Mouse (Mus musculus) lung, embryonic 15.5 days (tissue): Measurements from ENCODE around the gene Atp5d. TPM values are rescaled to one million over a fixed set of nuclear protein-coding genes. Genes with fewer than 3 reads are reported as not detected.
"Not testable (repeated sequence)": the region's sequence is repeated elsewhere in the genome, so short reads cannot be mapped to it uniquely, and the experiment has no call there.

Experiments
- ATAC-seq: fragments of 200-750 bp; cut with Nextera tagmentation; 2 replicates; pipeline ENCODE4 v1.8.0; 2017; ENCODE audit warnings: moderate number of reproducible peaks, borderline replicate concordance; ENCODE audit not compliant: low FRiP score, low TSS enrichment; ENCODE audit errors: extremely low read depth
- H3K27ac ChIP-seq: fragments of 300-500 bp; sonication (generic); 2 replicates; pipeline ENCODE4 v1.5.1; 2015; ENCODE audit warnings: moderate library complexity, mild to moderate bottlenecking, inconsistent platforms
- H3K27me3 ChIP-seq: fragments of 300-500 bp; sonication (generic); 2 replicates; pipeline ENCODE4 v1.6.1; 2015; ENCODE audit warnings: inconsistent platforms
- H3K36me3 ChIP-seq: fragments of 300-500 bp; sonication (generic); 2 replicates; pipeline ENCODE4 v1.6.1; 2015; ENCODE audit warnings: inconsistent platforms
- H3K4me1 ChIP-seq: fragments of 300-500 bp; sonication (generic); 2 replicates; pipeline ENCODE4 v1.6.1; 2015; ENCODE audit warnings: inconsistent platforms
- H3K4me2 ChIP-seq: fragments of 300-500 bp; sonication (generic); 2 replicates; pipeline ENCODE4 v1.6.1; 2015; ENCODE audit warnings: inconsistent platforms, mild to moderate bottlenecking, moderate library complexity
- H3K4me3 ChIP-seq: fragments of 300-500 bp; sonication (generic); 2 replicates; pipeline ENCODE4 v1.5.1; 2015; ENCODE audit warnings: mild to moderate bottlenecking, inconsistent platforms
- H3K9ac ChIP-seq: fragments of 300-500 bp; sonication (generic); 2 replicates; pipeline ENCODE4 v1.6.1; 2015; ENCODE audit warnings: inconsistent platforms
- H3K9me3 ChIP-seq: fragments of 300-500 bp; sonication (generic); 2 replicates; pipeline ENCODE4 v1.6.1; 2016; ENCODE audit warnings: inconsistent platforms
- WGBS: fragments of 180-500 bp; shearing (Covaris S2); methylation state at CpG from one replicate; pipeline ENCODE4 v1.1.7; 2015; 5-methylcytosine and 5-hydroxymethylcytosine counted together
- polyA plus RNA-seq: library from polyadenylated mRNA; unstranded; fragments of >200 nt; fragmentation: Nextera tagmentation; extraction: Ambion mirVana; gene quantifications from 2 replicates; pipeline ENCODE4 v1.2.1, GENCODE M21; 2015

The Atp5d gene
- polyA plus RNA-seq, 1 experiment from 2014 or later, result 541 TPM

DNA sequence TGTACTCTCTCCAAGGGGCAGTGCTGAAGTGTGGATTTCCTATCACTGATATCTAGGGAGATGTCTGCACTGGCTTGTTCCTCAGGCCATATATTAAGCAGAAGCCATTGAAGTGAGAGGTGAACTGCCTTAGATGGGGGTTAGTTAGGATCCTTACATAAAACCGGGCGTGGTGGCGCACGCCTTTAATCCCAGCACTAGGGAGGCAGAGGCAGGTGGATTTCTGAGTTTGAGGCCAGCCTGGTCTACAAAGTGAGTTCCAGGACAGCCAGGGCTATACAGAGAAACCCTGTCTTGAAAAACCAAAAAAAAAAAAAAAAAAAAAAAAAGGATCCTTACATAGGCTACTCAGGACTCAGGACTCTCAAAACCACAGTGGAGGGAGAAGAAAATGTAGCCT, 27.7 kb downstream of the Atp5d start:
- peak overlapping the region; percentile 8; the same call in 1 of the 2 replicates for H3K9ac ChIP-seq
- H3K27ac ChIP-seq, result peak overlapping the region; percentile 18

DNA sequence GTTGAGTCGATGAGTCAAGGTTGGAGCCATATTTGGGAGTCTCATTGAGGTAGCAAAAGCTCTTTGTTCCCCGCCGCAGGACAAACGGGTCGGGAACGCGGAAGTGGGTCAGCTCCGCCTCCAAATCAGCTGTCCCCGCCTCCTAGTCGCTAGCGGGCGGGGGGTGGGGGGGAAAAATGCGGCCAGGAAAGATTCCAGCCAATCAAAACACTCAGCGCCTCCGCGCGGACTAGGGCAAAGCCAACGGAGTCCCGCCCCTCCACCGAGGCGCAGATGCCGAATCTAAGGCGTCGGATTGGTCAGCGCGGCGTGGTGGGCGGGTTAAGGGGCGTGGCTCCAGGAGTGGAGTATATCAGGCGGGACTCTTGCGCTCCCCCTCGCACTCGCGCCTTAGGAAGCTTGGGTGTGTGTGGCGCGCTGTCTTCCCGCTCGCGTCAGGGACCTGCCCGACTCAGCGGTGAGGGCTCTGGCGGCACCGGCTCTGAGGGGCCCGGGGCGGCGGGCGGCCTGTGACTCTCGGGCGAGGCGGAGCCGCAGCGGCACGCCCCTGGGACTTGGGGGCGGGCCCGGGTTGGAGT, 29.1 kb downstream of the Atp5d start:
- Histone ChIP-seq H3K4me3 (peak overlapping the region; percentile 84), H3K9me3 (no peaks in the 10 kb centered on the region), H3K36me3 (peaks cover 26% of the 10 kb centered on the region), H3K9ac (peak overlapping the region; percentile 99), H3K27ac (peak overlapping the region; percentile 100), H3K4me1 (peaks cover 68% of the 10 kb centered on the region), H3K27me3 (no peaks in the 10 kb centered on the region), H3K4me2 (peak overlapping the region; percentile 62)
- peak; percentile 92 for ATAC-seq
- WGBS, result under 1% methylated on average over 42 of the region's 55 CpGs

More for the DNA sequence above, 27.7 kb downstream of the Atp5d start:
- peak overlapping the region; percentile 92; the same call in 1 of the 2 replicates for H3K4me2 ChIP-seq
- H3K27me3 ChIP-seq, H3K4me3 ChIP-seq, H3K9me3 ChIP-seq, ATAC-seq: not testable (repeated sequence)
- 85% methylated on average over 4 of the region's 4 CpGs for WGBS
- H3K36me3 ChIP-seq, result peaks cover 15% of the 10 kb centered on the region
- H3K4me1 ChIP-seq, result peaks cover 71% of the 10 kb centered on the region

DNA sequence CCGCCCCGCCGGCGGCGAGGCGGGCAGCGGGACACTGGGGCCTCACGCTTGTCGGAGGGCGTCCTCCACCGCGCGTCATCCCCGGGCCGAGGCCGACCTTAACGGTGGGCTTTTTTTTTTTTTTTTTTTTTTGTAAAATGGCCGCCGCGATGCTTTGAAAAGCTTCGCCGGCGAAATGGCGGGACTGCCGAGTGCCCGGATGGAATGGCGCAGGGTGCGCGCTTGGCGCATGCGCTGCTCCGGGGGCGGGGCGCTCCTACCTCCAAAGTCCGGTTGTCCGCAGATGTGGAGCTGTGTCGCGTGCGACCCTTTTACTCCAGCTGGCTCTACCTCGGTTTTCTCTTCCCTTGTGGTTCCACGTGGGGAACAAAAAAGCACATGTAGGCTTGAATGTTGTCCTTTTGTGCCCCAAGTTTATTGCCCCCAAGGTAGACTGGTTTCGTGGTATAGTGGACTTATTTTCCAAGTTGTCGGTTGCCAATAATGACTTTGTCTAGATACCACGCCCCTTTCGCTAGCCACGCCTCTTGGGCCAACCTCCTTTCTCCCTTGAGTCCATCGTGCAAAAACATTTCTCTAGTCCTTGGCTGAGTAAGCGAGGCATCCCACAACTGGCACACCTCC, 29.7 kb downstream of the Atp5d start:
- H3K4me2 ChIP-seq, result peak overlapping the region; percentile 62
- no peaks in the 10 kb centered on the region for H3K27me3 ChIP-seq
- peak overlapping the region; percentile 100 for H3K27ac ChIP-seq
- H3K9me3 ChIP-seq, result no peaks in the 10 kb centered on the region
- peaks cover 64% of the 10 kb centered on the region for H3K4me1 ChIP-seq
- peaks cover 26% of the 10 kb centered on the region for H3K36me3 ChIP-seq
- H3K4me3 ChIP-seq, result peak overlapping the region; percentile 84
- H3K9ac ChIP-seq, result peak overlapping the region; percentile 99
- peak; percentile 44 for ATAC-seq
- under 1% methylated on average over 47 of the region's 48 CpGs for WGBS

DNA sequence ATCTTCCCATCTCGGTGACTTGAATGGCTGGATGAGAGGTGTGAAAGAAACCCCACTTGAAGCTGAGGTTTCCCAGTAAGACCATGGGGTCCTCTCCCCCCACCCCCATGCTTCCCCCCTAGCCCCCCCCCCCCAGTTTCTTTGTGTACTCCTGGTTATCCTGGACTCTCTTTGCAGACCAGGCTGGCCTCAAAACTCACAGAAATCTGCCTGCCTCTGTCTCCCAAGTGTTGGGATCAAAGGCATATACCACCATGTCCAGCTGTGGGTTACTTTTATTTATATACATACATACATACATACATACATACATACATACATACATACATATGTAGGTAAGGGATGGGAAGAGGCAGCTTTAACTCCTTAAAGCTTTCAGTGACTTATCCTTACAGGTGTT, 30.6 kb downstream of the Atp5d start:
- Histone ChIP-seq H3K4me3 (peak overlapping the region; percentile 84), H3K4me2 (peak overlapping the region; percentile 62), H3K9me3 (no peaks in the 10 kb centered on the region), H3K4me1 (peaks cover 60% of the 10 kb centered on the region), H3K36me3 (peaks cover 26% of the 10 kb centered on the region), H3K9ac (peak overlapping the region; percentile 99), H3K27ac (0 out of 2 replicates have a peak overlapping the region, but pooled peaks have one; percentile 100), H3K27me3 (no peaks in the 10 kb centered on the region)
- no peak for ATAC-seq
- WGBS, result 36% methylated on average over 1 of the region's 1 CpGs

DNA sequence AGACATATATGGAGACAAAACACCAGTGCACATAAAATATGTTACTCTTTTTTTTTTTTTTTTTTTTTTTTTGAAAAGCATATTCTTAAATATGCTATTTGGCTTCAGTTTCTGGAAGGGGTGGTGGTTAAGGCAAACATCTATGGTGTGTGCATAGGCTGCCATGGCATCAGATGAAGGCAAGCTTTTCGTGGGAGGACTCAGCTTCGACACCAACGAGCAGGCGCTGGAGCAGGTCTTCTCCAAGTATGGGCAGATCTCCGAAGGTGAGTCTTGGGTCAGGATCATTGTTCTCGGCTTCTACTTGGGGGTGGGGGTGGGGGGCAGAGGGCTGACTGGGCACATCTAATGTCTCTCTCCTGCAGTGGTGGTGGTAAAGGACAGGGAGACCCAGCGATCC, 31.2 kb downstream of the Atp5d start:
- Histone ChIP-seq H3K27ac (no peak overlapping the region), H3K9ac (no peak overlapping the region), H3K4me1 (peaks cover 54% of the 10 kb centered on the region), H3K4me3 (no peak overlapping the region), H3K27me3 (no peaks in the 10 kb centered on the region), H3K36me3 (peaks cover 26% of the 10 kb centered on the region), H3K9me3 (no peaks in the 10 kb centered on the region), H3K4me2 (peak overlapping the region; percentile 62; the same call in 1 of the 2 replicates)
- WGBS, result 87% methylated on average over 7 of the region's 7 CpGs
- ATAC-seq, result no peak

DNA sequence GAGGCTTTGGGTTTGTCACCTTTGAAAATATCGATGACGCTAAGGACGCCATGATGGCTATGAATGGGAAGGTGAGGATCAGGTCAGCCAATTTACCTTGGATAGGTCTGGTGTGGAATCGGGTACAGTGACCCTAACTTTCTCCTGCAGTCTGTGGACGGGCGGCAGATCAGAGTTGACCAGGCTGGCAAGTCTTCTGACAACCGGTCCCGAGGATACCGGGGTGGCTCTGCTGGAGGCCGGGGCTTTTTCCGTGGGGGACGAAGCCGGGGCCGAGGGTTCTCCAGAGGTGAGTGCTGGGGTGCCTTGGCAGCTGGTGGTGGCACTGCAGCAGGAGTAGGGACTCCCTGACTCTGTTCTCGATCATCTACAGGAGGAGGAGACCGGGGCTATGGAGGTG, 31.6 kb downstream of the Atp5d start:
- peaks cover 52% of the 10 kb centered on the region for H3K4me1 ChIP-seq
- no peak overlapping the region for H3K4me2 ChIP-seq
- no peaks in the 10 kb centered on the region for H3K27me3 ChIP-seq
- WGBS, result 94% methylated on average over 16 of the region's 16 CpGs
- no peaks in the 10 kb centered on the region for H3K9me3 ChIP-seq
- H3K9ac ChIP-seq, result no peak overlapping the region
- no peak overlapping the region for H3K27ac ChIP-seq
- H3K36me3 ChIP-seq, result peaks cover 26% of the 10 kb centered on the region
- no peak overlapping the region for H3K4me3 ChIP-seq
- ATAC-seq, result no peak

DNA sequence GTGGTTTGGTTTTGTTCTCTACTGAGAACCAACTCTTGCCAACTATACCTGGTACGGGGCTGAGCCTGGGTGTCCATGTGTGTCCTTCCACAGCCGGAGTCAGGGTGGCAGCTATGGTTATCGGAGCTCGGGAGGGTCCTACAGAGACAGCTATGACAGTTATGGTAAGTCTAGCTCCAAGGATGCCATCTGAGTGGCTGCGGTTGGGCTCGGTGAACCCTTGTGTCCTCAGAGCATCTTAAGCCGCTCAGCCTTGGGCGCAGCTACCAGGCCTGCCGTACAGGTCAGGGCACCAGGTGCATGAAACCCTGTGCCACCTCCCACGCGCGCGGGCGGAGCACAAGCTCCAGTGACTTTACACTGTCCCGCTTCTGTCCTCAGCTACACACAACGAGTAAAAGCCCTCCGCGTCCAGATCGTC, 32.2 kb downstream of the Atp5d start:
- Histone ChIP-seq H3K27me3 (no peaks in the 10 kb centered on the region), H3K9me3 (no peaks in the 10 kb centered on the region), H3K4me3 (no peak overlapping the region), H3K27ac (no peak overlapping the region), H3K4me1 (peaks cover 48% of the 10 kb centered on the region), H3K4me2 (no peak overlapping the region), H3K36me3 (peaks cover 26% of the 10 kb centered on the region), H3K9ac (no peak overlapping the region)
- no peak for ATAC-seq
- WGBS, result 93% methylated on average over 19 of the region's 19 CpGs

DNA sequence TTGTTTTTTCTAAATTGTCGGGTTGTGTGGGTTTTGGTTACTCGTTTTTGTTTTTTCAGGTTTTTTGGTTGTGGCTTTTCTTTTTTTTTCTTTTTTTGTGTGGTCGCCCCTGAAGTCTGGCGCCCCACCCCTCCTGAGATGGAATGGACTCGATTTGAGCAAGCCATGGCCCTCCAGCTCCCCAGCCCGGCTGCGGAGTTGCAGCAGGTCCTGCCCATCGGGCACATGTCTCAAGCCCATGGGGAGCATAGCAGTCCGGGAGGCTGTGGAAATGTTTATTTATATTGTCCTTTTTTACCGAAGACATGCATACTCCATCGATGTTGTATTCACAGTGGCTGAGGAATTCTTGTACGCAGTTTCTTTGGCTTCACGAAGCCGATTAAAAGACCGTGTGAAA, 32.8 kb downstream of the Atp5d start:
- Histone ChIP-seq H3K9me3 (no peaks in the 10 kb centered on the region), H3K4me2 (no peak overlapping the region), H3K9ac (0 out of 2 replicates have a peak overlapping the region, but pooled peaks have one; percentile 6), H3K27me3 (no peaks in the 10 kb centered on the region), H3K36me3 (peaks cover 26% of the 10 kb centered on the region), H3K4me1 (peaks cover 46% of the 10 kb centered on the region), H3K4me3 (no peak overlapping the region), H3K27ac (no peak overlapping the region)
- no peak for ATAC-seq
- 77% methylated on average over 15 of the region's 15 CpGs for WGBS

DNA sequence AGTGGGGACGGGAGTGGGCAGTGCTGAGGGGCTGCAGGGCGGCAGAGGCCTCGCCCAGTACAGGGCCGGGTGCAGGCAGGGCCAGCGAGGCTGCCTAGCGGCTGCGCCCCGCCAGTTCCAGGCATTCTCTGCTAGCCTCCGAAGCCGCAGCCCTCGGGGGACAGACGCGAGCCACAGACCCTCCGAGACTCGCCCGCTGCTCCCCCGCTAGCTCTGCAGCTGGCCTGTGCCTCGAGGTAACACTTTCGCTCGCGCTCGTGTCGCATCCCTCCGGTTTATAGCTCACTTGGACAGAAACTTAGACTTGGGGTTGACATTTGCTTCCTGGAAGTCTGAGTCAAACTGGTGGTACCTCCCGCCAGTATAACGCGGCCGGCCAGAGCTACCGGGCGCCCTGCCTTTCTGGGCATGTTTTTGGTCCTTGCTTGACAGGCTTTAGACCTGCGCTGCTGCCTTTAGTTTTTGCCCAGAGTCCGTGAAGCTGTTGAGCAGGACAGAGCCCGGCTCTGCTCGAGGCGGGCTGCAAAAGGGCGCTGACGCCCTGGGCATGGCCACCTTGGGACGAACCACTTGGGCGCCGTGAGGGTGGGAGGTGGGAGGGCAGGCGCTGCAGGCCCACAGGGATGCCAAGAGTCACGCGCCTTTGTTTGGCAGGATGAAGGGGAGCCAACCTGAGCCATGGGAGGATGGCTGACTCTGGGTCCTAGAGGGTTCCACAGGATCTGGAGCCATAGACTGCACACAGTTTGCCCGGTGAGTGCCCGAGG, 33.5 kb downstream of the Atp5d start:
- peak overlapping the region; percentile 73 for H3K4me2 ChIP-seq
- peak overlapping the region; percentile 93 for H3K27ac ChIP-seq
- peaks cover 26% of the 10 kb centered on the region for H3K36me3 ChIP-seq
- H3K9ac ChIP-seq, result peak overlapping the region; percentile 60; the same call in 1 of the 2 replicates
- H3K9me3 ChIP-seq, result no peaks in the 10 kb centered on the region
- 84% methylated on average over 43 of the region's 45 CpGs for WGBS
- H3K4me3 ChIP-seq, result peak overlapping the region; percentile 69; the same call in 1 of the 2 replicates
- ATAC-seq, result no peak
- H3K4me1 ChIP-seq, result peaks cover 40% of the 10 kb centered on the region
- no peaks in the 10 kb centered on the region for H3K27me3 ChIP-seq

DNA sequence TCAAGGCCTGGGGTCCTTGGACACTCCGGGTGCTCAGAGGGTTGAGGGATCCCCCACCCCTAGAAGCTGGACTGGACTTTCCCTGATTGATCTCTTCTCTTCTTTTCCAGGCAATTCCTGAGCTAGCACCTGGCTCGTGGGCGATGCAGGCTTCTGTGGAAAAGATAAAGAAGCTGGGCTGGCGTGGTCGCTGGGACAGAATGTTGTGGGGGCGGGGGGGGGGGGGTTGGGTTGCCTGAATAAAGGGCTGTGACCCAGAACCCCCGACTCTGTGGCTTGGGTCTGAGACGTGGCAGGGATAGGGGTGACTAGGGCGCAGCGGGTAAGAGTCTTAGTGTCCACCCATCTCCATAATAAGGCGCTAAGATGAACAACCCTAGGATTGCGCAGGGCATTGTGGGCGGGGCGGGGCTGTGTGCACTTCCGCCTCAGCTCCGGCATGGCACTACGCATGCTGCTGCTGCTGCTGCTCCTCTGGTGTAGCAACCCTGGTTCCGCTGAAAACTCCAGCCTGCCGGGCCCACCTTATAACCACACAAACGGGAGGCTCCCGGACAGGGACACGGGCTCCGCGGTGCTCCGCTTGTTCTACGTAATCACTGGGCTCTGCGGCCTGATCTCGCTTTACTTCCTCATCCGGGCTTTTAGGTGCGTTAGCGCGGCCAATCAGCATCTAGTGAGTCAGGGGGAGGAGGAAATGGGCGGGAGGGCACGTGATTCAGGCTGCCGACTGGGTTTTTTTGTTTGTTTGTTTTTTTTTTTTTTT, 34.3 kb downstream of the Atp5d start, which contains the start of gene 1600002K03Rik:
1600002K03Rik (plus strand) TSS at position 418 of the 766 bp plus-strand sequence.
- H3K27ac ChIP-seq, result peak within 1 kb of the TSS; percentile 93
- H3K36me3 ChIP-seq, result peaks cover 26% of the 10 kb centered on the region
- peak within 1 kb of the TSS; percentile 60 for H3K9ac ChIP-seq
- H3K4me3 ChIP-seq, result peak within 1 kb of the TSS; percentile 69
- H3K4me2 ChIP-seq, result peak within 1 kb of the TSS; percentile 73
- no peaks in the 10 kb centered on the region for H3K9me3 ChIP-seq
- WGBS, result 8% methylated on average over 35 of the region's 35 CpGs
- H3K4me1 ChIP-seq, result peaks cover 37% of the 10 kb centered on the region
- ATAC-seq, result peak; percentile 72
- H3K27me3 ChIP-seq, result no peaks in the 10 kb centered on the region

DNA sequence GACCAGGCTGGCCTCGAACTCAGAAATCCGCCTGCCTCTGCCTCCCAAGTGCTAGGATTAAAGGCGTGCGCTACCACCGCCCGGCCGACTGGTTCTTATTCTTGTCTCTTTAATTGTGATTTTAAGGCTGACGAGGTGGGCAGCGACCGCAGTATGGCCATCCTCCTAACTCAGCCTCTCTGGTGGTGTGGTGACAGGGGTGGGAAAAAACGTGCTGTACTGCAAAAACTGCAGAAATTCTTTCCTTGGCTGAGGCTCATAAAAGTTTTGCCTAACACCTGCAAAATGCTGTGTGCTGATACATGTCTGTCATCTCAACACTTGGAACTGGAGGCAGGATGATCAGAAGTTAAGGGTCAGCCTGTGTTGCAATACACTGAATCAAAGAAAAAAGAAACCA, 34.9 kb downstream of the Atp5d start:
- H3K9me3 ChIP-seq, result no peaks in the 10 kb centered on the region
- WGBS, result 11% methylated on average over 11 of the region's 11 CpGs
- H3K9ac ChIP-seq, result peak overlapping the region; percentile 60
- peaks cover 26% of the 10 kb centered on the region for H3K36me3 ChIP-seq
- H3K27me3 ChIP-seq, result no peaks in the 10 kb centered on the region
- ATAC-seq, result no peak
- H3K4me3 ChIP-seq, result peak overlapping the region; percentile 69
- H3K4me1 ChIP-seq, result peaks cover 37% of the 10 kb centered on the region
- H3K4me2 ChIP-seq, result peak overlapping the region; percentile 73
- peak overlapping the region; percentile 93; the same call in 1 of the 2 replicates for H3K27ac ChIP-seq
